Mouse (Mus musculus) large intestine, adult 2 months (tissue): Measurements from ENCODE around the gene Carns1. TPM values are rescaled to one million over a fixed set of nuclear protein-coding genes. Genes with fewer than 3 reads are reported as not detected.
A peak's percentile ranks its signal among the peaks of the same experiment; 100 is the strongest.

ENCODE experiments used
- DNase-seq: peaks from one replicate; pipeline ENCODE4 v3.0.0-alpha.2; 2012; ENCODE audit warnings: low read depth, low spot score
- WGBS: fragments of 180-500 bp; shearing (Covaris S2); methylation state at CpG from one replicate; pipeline ENCODE4 v1.1.7; 2018; 5-methylcytosine and 5-hydroxymethylcytosine counted together
- polyA plus RNA-seq: library from polyadenylated mRNA; depleted of rRNA; stranded (reverse); fragments of >200 nt; gene quantifications from 2 replicates; pipeline ENCODE4 v1.2.3, GENCODE M21; 2012

Gene Carns1
- polyA plus RNA-seq, 1 experiment: 3.2 TPM

DNA sequence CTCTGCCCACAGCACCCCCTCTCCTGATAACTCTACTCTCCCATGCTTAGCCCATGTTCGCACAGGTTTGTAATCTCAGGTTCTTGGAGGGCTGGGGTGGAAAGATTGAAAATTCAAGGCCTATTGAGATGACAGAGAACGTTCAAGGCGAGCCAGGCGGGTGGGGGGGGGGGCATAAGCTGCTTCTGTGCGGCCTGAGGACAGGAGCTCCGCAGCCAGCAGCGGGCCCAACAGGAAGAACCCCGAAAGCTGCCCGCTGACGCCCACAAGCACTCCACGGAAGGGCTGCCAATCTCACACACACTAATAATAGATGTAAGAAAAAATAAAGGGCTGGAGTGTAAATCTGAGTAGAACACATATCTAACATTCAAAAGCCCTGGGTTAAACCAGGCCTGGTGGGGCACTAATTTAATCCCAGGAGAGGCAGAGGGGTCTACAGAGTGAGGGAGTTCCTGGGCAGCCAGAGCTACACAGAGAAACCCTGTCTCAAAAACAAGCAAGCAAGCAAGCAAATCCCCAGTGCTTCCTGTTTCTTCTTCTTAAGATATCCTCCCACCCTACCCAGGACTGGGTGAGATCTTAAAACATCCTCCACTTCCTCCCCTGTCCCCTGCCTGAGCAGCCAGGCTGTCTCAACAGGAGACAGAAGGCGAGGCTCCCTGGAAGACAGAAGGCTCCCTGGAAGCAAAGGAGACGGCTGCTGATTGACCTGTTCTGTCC lies 28.5 kb upstream of the Carns1 start:
- DNase-seq: no peak
- WGBS: 71% methylated on average over 13 of the region's 13 CpGs

DNA sequence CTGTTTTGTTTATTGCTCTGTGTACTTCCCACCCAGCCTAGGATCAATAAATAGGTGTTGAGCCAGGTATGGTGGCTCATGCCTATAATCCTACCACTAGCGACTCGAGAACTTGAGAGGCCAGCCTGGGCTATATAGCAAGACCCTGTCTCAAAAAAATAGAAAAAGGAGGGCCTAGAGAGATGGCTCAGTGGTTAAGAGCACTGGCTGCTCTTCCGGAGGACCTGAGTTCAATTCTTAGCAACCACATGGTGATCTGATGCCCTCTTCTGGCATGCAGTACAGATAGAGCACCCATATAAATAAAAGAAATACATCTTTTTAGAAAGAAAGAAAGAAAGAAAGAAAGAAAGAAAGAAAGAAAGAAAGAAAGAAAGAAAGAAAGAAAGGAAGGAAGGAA lies 27.9 kb upstream of the Carns1 start:
- DNase-seq: no peak

GRCm38 (mm10) chr19:4202149-4202548 lies 26.9 kb upstream of the Carns1 start:
- WGBS: 28% methylated on average over 7 of the region's 7 CpGs
- DNase-seq: no peak

More for the DNA sequence above, 27.9 kb upstream of the Carns1 start:
- WGBS: 38% methylated on average over 3 of the region's 3 CpGs

- under 1% methylated on average over 34 of the region's 34 CpGs for WGBS
- peak; percentile 95 for DNase-seq
These were observed 26.1 kb upstream of the Carns1 start, which contains the start of gene Rad9a for GRCm38 (mm10) chr19:4201291-4201909. TSS of gene Rad9a (minus strand) at chr19:4201662.

GRCm38 (mm10) chr19:4197180-4197579 lies 21.9 kb upstream of the Carns1 start:
- DNase-seq: no peak
- WGBS: 55% methylated on average over 3 of the region's 3 CpGs

DNA sequence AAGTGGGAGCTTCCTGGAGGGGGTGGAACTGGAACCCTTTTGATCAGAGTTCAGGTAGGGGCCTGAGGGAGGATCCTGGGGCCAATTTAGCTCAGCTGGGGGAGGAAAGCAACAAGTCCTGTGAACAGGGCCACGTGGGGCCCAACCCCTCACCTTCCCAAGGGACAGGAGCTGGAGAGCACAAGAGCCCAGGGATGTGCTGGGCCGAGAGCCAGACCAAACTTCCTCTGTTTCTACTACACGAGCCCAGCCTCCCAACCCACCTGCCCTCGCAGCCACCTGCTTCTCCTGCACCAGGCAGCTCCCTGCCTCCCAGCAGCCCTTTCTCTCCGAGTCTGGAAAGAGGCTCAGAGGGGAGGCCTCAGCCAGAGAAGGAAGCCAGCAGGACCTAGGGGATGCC lies 21.3 kb upstream of the Carns1 start:
- WGBS: 5% methylated on average over 5 of the region's 5 CpGs
- no peak for DNase-seq

- 30% methylated on average over 2 of the region's 2 CpGs for WGBS
- no peak for DNase-seq
These were observed 20.8 kb upstream of the Carns1 start for GRCm38 (mm10) chr19:4196048-4196447.

DNA sequence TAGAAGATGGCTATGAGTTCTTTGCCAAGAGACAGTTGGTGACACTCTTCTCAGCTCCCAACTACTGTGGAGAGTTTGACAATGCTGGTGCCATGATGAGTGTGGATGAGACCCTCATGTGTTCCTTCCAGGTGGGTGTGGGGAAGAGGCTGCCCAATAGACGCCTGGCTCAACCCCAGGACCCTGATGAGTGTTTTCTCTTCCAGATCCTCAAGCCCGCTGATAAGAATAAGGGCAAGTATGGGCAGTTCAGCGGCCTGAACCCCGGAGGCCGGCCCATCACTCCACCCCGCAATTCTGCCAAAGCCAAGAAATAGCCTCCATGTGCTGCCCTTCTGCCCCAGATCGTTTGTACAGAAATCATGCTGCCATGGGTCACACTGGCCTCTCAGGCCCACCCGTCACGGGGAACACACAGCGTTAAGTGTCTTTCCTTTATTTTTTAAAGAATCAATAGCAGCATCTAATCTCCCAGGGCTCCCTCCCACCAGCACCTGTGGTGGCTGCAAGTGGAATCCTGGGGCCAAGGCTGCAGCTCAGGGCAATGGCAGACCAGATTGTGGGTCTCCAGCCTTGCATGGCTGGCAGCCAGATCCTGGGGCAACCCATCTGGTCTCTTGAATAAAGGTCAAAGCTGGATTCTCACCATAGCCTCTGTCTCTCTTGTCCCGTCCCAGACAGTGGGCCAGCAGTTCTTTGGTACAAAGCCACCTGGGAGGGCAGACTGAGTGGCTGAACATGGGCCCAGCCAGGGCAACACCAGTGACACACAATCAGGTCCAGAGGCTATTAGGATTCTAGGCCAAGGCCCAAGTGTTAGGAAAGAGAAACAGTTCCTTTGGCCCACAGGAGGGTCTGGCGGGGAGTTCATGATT lies 19.7 kb upstream of the Carns1 start:
- DNase-seq: no peak
- 70% methylated on average over 12 of the region's 12 CpGs for WGBS

DNA sequence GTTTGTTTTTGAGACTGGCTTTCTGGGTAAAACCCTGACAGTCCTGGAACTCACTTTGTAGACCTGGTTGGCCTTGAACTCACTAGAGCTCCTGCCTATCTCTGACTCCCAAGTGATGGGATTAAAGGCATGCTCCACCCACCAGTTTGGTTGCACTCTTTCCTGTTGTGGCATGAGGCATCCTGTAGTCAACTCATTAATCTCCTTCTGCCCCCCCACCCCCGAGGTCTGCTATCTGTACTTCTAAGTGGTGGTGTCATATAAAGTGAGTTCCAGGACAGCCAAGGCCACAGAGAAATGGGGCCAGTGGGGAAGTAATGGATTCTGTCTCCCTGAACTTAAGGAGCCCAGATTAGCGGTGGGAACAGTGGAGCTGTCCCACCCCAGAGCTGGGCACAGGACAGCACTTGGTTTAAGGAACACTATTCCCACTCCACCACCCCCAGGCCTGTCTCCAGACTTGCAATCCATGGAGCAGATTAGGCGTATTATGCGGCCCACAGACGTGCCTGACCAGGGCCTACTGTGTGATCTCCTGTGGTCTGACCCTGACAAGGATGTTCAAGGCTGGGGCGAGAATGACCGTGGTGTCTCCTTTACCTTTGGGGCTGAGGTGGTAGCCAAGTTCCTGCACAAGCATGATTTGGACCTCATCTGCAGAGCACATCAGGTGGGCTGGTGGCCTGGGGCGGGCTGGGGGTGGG lies 18.9 kb upstream of the Carns1 start:
- DNase-seq: no peak

DNA sequence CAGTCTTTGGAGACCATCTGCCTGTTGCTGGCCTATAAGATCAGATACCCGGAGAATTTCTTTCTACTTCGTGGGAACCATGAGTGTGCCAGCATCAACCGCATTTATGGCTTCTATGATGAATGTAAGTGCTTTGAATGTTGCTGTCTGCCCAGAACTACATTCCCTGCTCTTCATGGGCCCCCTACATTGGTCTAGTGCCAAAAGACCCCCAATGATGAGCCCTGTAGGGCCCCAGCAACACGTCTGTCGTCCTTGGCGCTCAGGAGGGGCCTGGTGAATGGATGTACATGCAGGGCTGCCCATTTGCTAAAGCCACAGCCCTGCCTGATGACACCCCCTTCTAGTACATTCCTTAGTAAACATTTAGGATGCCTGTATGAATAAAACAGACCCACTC lies 17.9 kb upstream of the Carns1 start:
- no peak for DNase-seq
- 38% methylated on average over 6 of the region's 6 CpGs for WGBS

More for the DNA sequence above, 18.9 kb upstream of the Carns1 start:
- 81% methylated on average over 8 of the region's 8 CpGs for WGBS

- under 1% methylated on average over 52 of the region's 52 CpGs for whole genome bisulfite sequencing
- no peak for DNase-seq
These were observed 17.1 kb upstream of the Carns1 start for GRCm38 (mm10) chr19:4192251-4192985.

DNA sequence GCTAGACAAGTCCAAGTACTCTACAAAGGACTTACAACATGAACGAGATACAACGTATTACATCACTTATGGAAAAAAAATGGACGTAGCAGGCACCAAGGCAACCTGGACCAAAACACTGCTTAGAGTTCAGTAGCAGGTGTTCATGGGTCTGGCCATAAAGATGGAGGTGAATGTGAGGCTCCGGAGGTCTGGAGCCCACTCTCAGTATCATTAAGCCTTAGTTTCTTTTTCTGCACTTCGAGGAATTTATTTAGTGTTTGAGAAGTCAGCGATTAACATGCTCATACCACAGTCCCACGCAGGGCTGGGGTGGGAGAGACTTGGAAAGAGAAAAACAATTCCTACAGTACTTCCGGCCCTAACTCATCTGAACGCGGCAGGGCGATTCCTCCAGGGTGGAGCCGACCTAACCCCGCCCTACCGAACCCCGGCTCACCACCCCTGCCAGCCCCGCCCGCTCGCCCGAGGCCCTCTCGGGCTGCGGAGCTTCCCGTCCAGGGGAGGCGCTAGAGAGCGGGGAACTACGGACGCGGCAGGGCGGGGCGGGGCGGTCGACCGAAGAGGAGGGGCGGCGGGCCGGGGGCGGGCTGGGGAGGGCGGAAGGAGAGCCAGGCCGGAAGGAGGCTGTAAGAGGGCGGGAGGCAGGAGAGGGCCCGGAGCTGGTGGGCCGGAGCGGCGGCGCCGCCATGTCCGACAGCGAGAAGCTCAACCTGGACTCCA lies 16.4 kb upstream of the Carns1 start, which contains the start of gene Ppp1ca:
Gene Ppp1ca, plus strand, starts transcription at position 538 of the 723 bp plus-strand sequence.
- peak; percentile 85 for DNase-seq
- under 1% methylated on average over 47 of the region's 47 CpGs for WGBS

DNA sequence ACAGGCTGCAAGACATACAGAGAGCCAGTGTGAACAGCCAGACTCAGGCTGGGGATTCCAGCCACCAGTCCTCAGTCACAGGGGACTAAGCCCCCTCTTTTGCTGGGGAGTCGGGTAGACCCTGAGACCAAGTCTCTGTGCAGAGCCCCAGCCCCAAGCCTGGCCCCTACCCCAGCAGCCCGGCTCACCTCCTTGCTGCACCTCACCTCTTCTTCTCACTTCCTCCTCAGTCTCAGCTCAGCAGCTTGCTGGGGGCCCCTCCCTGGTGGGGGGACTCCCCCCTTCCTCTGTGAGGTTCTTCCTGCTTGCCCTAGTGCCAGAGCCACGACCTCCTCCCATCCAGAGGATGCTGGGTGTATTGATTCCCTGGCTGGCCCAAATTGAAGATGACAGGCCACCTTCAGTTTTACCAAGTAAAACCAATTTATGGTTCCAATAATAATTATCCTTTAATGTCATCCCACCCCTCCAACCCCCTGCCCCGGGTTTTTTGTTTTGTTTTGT lies 15.6 kb upstream of the Carns1 start, which contains the start of gene Tbc1d10c:
Gene Tbc1d10c, minus strand, starts transcription at position 454 of the 504 bp plus-strand sequence.
- WGBS: 38% methylated on average over 4 of the region's 4 CpGs
- DNase-seq: no peak

- WGBS: 90% methylated on average over 12 of the region's 12 CpGs
- DNase-seq: no peak
These were observed 13.9 kb upstream of the Carns1 start for GRCm38 (mm10) chr19:4189051-4189620.

GRCm38 (mm10) chr19:4187303-4187702 lies 12.0 kb upstream of the Carns1 start:
- no peak for DNase-seq
- WGBS: 74% methylated on average over 3 of the region's 3 CpGs

DNA sequence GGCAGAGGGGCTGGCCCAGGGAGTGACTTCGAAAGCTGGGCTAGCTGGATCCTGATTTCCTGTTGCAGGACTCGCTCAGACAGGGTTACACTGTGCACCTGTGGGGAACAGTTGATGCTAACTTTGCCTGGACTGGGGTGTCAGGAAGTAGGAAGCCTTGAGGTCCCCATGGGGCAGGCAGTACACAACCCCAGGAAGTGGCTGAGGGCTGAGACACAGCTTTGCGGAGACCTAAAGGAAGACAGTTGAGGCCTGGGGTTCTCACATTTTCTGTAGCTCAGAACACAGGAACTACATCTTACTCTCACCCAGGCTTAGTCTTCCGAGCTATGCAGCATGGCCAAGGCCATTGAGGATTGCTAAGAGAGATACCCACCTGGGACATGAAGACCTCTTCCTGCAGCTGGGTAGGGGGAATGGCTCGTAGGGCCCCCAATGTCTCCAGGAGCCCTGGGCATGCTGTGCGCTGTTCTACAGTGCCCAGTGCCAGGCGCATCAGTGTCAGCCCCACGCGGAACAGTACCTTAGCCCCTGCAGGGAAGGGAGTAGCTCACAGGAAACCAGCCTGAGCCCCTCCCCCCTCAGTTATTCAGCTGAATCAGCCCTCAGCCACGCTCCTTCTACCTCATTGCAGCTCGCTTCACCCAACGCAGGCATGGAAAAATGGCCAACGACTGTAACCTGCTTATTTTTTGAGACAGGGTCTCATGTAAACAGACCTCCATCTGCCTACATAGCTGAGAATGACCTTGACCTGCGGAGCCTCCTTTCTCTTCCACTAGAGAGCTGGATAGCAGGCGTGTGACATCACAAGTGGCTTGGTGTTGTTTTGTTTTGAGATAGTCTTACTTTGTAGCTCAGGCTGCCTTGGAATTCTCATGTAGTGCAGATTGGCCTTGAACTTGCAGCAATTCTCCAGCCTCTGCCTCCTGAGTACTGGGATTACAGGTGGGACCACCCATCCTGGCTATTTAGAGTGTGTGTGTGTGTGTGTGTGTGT lies 10.0 kb upstream of the Carns1 start:
- 63% methylated on average over 15 of the region's 15 CpGs for WGBS
- DNase-seq: no peak

GRCm38 (mm10) chr19:4183689-4184088 lies 8.4 kb upstream of the Carns1 start:
- 93% methylated on average over 2 of the region's 2 CpGs for WGBS
- no peak for DNase-seq
